Mouse (Mus musculus): ENCODE data around the gene Zfp536. TPM values are rescaled to one million over a fixed set of nuclear protein-coding genes. Genes with fewer than 3 reads are reported as not detected.
"Not testable (repeated sequence)": the region's sequence is repeated elsewhere in the genome, so short reads cannot be mapped to it uniquely, and the experiment has no call there.

The Zfp536 gene
- polyA plus RNA-seq, 1 experiment from 2014 or later, result 4.3 TPM

- Histone ChIP-seq H3K27ac (replicated peaks) (no peak overlapping the region), H3K36me3 (no peaks in the 10 kb centered on the region), H3K4me1 (0 out of 2 replicates have a peak, but pooled peaks cover 6% of the 10 kb centered on the region), H3K9me3 (no peaks in the 10 kb centered on the region), H3K9ac (no peak overlapping the region), H3K4me3 (no peak overlapping the region), H3K27me3 (replicated peaks) (peaks cover 11% of the 10 kb centered on the region), H3K4me2 (no peak overlapping the region)
- WGBS, result 76% methylated on average over 9 of the region's 9 CpGs
- no peak for ATAC-seq (ENCODE audit: extremely low read depth, insufficient number of reproducible peaks, low FRiP score, low TSS enrichment)
Measured at GRCm38 (mm10) chr7:37724002-37724790, 49.2 kb downstream of the Zfp536 start.

- ATAC-seq (ENCODE audit: extremely low read depth, insufficient number of reproducible peaks, low FRiP score, low TSS enrichment), result no peak
- Histone ChIP-seq H3K9me3 (no peaks in the 10 kb centered on the region), H3K36me3 (no peaks in the 10 kb centered on the region), H3K4me3 (no peak overlapping the region), H3K9ac (no peak overlapping the region), H3K27ac (replicated peaks) (no peak overlapping the region), H3K4me1 (0 out of 2 replicates have a peak, but pooled peaks cover 6% of the 10 kb centered on the region), H3K4me2 (no peak overlapping the region), H3K27me3 (replicated peaks) (peaks cover 20% of the 10 kb centered on the region)
- WGBS, result 75% methylated on average over 7 of the region's 7 CpGs
Measured at GRCm38 (mm10) chr7:37723191-37723592, 50.2 kb downstream of the Zfp536 start.

DNA sequence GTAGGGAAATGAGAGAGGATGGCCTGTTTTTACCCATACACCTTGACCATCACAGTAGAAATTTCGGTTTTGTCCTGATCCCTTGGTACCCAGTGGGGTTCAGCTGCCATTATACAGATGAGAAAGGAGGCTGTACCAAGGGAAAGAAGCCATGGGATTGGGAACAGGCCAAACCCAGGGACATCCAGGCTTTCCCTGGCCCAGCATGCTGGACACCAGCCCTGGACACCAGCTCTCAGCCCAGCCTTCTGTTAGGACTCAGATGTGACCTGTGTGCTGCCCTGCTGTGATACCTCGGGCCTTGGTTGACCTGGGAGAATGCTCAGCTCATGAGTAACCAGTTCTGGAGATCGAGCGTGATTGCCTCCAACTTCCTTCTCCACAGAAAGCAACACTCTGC, 51.8 kb downstream of the Zfp536 start:
- 73% methylated on average over 4 of the region's 4 CpGs for WGBS

GRCm38 (mm10) chr7:37718671-37719402, 54.6 kb downstream of the Zfp536 start:
- 64% methylated on average over 15 of the region's 15 CpGs for whole genome bisulfite sequencing
- no peaks in the 10 kb centered on the region for H3K36me3 ChIP-seq
- no peak overlapping the region for H3K9ac ChIP-seq
- ATAC-seq (ENCODE audit: extremely low read depth, insufficient number of reproducible peaks, low FRiP score, low TSS enrichment), result no peak
- no peak overlapping the region for H3K27ac ChIP-seq (replicated peaks)
- no peaks in the 10 kb centered on the region for H3K9me3 ChIP-seq
- peaks cover 39% of the 10 kb centered on the region for H3K27me3 ChIP-seq (replicated peaks)
- H3K4me2 ChIP-seq, result no peak overlapping the region
- H3K4me1 ChIP-seq, result no peaks in the 10 kb centered on the region
- no peak overlapping the region for H3K4me3 ChIP-seq

More for the DNA sequence above, 51.8 kb downstream of the Zfp536 start:
- Histone ChIP-seq H3K9me3 (no peaks in the 10 kb centered on the region), H3K4me3 (no peak overlapping the region), H3K9ac (no peak overlapping the region), H3K36me3 (no peaks in the 10 kb centered on the region), H3K4me1 (no peaks in the 10 kb centered on the region), H3K4me2 (no peak overlapping the region), H3K27ac (replicated peaks) (no peak overlapping the region), H3K27me3 (replicated peaks) (peaks cover 29% of the 10 kb centered on the region)
- no peak for ATAC-seq (ENCODE audit: extremely low read depth, insufficient number of reproducible peaks, low FRiP score, low TSS enrichment)

GRCm38 (mm10) chr7:37717071-37717470, 56.4 kb downstream of the Zfp536 start:
- ATAC-seq (ENCODE audit: extremely low read depth, insufficient number of reproducible peaks, low FRiP score, low TSS enrichment), result no peak
- H3K4me1 ChIP-seq, result no peaks in the 10 kb centered on the region
- 83% methylated on average over 7 of the region's 7 CpGs for WGBS
- H3K4me2 ChIP-seq, result no peak overlapping the region
- no peak overlapping the region for H3K27ac ChIP-seq (replicated peaks)
- H3K36me3 ChIP-seq, result no peaks in the 10 kb centered on the region
- no peak overlapping the region for H3K4me3 ChIP-seq
- H3K9me3 ChIP-seq, result no peaks in the 10 kb centered on the region
- H3K27me3 ChIP-seq (replicated peaks), result peaks cover 39% of the 10 kb centered on the region
- H3K9ac ChIP-seq, result no peak overlapping the region

DNA sequence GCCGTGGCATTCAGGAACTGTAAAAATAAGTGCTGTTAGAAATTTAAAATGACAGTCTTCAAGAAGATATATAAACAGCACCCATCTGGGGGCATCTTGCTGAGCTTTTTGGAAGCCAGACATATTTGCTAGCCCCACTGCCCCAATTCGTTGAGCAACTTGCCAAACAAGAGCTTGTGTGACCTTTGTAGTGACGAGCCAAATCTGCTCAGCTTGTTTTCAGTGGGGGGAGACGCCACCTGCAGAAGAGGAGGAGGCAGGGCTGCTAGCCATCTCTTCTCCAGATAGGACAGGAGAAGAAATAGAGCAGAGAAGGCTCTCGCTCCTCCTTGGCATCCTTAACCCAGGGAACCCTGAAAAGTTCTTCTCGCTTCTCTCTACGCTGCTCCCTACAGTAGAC, 56.8 kb downstream of the Zfp536 start:
- H3K9ac ChIP-seq, result no peak overlapping the region
- H3K27ac ChIP-seq (replicated peaks), result no peak overlapping the region
- no peaks in the 10 kb centered on the region for H3K9me3 ChIP-seq
- no peaks in the 10 kb centered on the region for H3K4me1 ChIP-seq
- WGBS, result 74% methylated on average over 7 of the region's 7 CpGs
- peaks cover 39% of the 10 kb centered on the region for H3K27me3 ChIP-seq (replicated peaks)
- H3K4me2 ChIP-seq, result no peak overlapping the region
- H3K36me3 ChIP-seq, result no peaks in the 10 kb centered on the region
- ATAC-seq (ENCODE audit: extremely low read depth, insufficient number of reproducible peaks, low FRiP score, low TSS enrichment), result no peak
- no peak overlapping the region for H3K4me3 ChIP-seq

DNA sequence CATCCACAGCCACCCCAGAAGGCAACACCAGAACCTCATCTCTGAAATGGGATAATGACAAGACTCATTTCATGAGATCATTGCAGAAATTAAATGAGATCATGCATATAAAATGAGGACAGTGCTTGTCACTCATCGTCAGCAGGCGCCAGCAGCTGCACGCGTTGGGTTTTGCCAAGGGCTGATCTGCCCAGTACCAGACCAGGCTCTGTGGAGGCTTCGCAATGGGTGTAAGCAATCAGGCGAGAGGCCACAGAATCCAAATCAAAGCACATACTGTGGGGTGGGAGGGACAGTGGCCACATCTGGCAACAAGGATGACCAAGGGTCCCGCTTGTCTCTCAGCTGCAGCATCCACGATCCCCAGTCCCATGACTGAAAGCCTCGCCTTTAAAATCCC, 69.0 kb downstream of the Zfp536 start:
- H3K4me3 ChIP-seq, result no peak overlapping the region
- H3K4me2 ChIP-seq, result no peak overlapping the region
- no peaks in the 10 kb centered on the region for H3K36me3 ChIP-seq
- no peaks in the 10 kb centered on the region for H3K9me3 ChIP-seq
- no peaks in the 10 kb centered on the region for H3K4me1 ChIP-seq
- H3K27me3 ChIP-seq (replicated peaks), result no peaks in the 10 kb centered on the region
- H3K27ac ChIP-seq (replicated peaks), result no peak overlapping the region
- WGBS, result 91% methylated on average over 9 of the region's 9 CpGs
- ATAC-seq (ENCODE audit: extremely low read depth, insufficient number of reproducible peaks, low FRiP score, low TSS enrichment), result no peak
- no peak overlapping the region for H3K9ac ChIP-seq

GRCm38 (mm10) chr7:37697378-37697777, 76.1 kb downstream of the Zfp536 start:
- not testable (repeated sequence) for H3K4me3 ChIP-seq; H3K27me3 ChIP-seq (replicated peaks); H3K9ac ChIP-seq; ATAC-seq (ENCODE audit: extremely low read depth, insufficient number of reproducible peaks, low FRiP score, low TSS enrichment); H3K27ac ChIP-seq (replicated peaks); H3K4me1 ChIP-seq; H3K9me3 ChIP-seq; H3K4me2 ChIP-seq; H3K36me3 ChIP-seq
- 93% methylated on average over 3 of the region's 3 CpGs for WGBS

GRCm38 (mm10) chr7:37695066-37695465, 78.4 kb downstream of the Zfp536 start:
- H3K36me3 ChIP-seq, result no peaks in the 10 kb centered on the region
- no peak for ATAC-seq (ENCODE audit: extremely low read depth, insufficient number of reproducible peaks, low FRiP score, low TSS enrichment)
- no peak overlapping the region for H3K27ac ChIP-seq (replicated peaks)
- no peaks in the 10 kb centered on the region for H3K27me3 ChIP-seq (replicated peaks)
- H3K4me1 ChIP-seq, result peaks cover 8% of the 10 kb centered on the region
- H3K9me3 ChIP-seq, result no peaks in the 10 kb centered on the region
- 68% methylated on average over 5 of the region's 5 CpGs for WGBS
- H3K4me3 ChIP-seq, result no peak overlapping the region
- H3K4me2 ChIP-seq, result no peak overlapping the region
- no peak overlapping the region for H3K9ac ChIP-seq

DNA sequence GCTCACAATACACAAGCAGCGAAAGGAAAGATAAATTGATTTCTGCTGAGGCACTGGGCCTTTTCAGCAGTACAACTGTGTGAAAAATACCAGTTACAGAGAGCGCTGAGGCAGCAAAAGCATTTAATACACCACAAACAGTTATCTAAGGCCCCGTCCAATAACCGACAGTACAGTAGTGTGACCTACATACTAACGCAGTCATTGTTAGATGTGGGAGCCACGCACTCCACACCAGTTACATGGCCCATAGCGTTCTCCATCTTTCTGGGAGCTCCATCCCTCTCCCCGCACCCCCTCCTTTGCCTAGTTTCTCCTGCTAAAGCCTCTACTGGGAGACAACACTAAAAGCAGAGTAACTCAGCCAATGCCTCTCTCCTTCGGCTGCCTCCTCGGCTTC, 82.8 kb downstream of the Zfp536 start:
- H3K9me3 ChIP-seq, result no peaks in the 10 kb centered on the region
- H3K27me3 ChIP-seq (replicated peaks), result no peaks in the 10 kb centered on the region
- no peak overlapping the region for H3K27ac ChIP-seq (replicated peaks)
- peaks cover 20% of the 10 kb centered on the region for H3K4me1 ChIP-seq
- no peak overlapping the region for H3K4me2 ChIP-seq
- no peaks in the 10 kb centered on the region for H3K36me3 ChIP-seq
- ATAC-seq (ENCODE audit: extremely low read depth, insufficient number of reproducible peaks, low FRiP score, low TSS enrichment), result no peak
- H3K9ac ChIP-seq, result no peak overlapping the region
- WGBS, result 66% methylated on average over 10 of the region's 10 CpGs
- H3K4me3 ChIP-seq, result no peak overlapping the region

DNA sequence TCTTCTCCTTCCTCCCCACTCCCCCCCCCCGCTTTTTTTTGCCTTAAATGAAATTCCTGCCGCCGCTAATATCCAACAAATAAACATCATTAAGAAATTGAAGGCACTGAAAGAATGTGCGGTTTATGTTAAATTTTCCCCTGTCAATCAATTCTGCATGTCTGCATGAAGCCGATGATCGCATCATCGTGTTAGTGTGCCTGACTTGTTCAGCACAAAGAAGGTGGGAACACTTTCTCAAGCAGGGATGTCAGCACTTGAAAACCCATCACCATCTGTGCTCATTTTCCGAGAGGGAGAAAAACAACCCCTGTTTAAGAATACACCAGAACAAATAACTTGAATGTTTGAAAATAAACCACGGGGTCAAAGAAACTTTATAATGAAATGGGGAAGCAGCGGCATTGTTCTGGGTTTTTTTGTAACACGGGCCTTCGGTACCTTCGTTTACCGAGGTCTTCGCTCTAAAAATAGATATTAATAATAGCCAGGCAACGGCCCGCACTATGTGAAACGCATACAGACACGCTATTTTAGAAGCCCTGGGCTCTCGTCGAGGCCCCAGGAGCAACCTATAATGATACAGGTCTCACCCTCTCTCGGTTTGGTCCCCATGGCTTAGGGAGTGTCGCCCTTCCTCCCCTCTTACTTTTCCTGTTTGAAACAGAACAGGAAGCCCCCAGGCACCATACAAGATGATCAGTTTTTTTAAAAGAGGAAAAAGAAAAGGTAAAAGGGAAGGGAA, 83.7 kb downstream of the Zfp536 start:
- no peak for ATAC-seq (ENCODE audit: extremely low read depth, insufficient number of reproducible peaks, low FRiP score, low TSS enrichment)

More for the DNA sequence above, 83.7 kb downstream of the Zfp536 start:
- no peaks in the 10 kb centered on the region for H3K27me3 ChIP-seq (replicated peaks)
- H3K4me1 ChIP-seq, result peaks cover 20% of the 10 kb centered on the region
- H3K9me3 ChIP-seq, result no peaks in the 10 kb centered on the region
- 54% methylated on average over 23 of the region's 23 CpGs for WGBS
- H3K4me2 ChIP-seq, result peak overlapping the region; percentile 40
- no peak overlapping the region for H3K9ac ChIP-seq
- H3K4me3 ChIP-seq, result no peak overlapping the region
- H3K36me3 ChIP-seq, result no peaks in the 10 kb centered on the region
- no peak overlapping the region for H3K27ac ChIP-seq (replicated peaks)
